Mouse (Mus musculus) cortical plate, adult 2 months (tissue): ENCODE results near the gene Aacs.

Source experiments
- CTCF ChIP-seq: fragments of 200-500 bp; IDR thresholded peaks from 2 replicates; pipeline ENCODE4 v1.5.1; 2011; ENCODE audit warnings: mild to moderate bottlenecking, control low read depth, low read length; ENCODE audit not compliant: insufficient read depth; ENCODE audit errors: extremely low read depth
- POLR2A ChIP-seq: fragments of 200-500 bp; IDR thresholded peaks from 2 replicates; pipeline ENCODE4 v1.6.1; 2011; ENCODE audit warnings: mild to moderate bottlenecking, low read length, control low read depth; ENCODE audit not compliant: insufficient read depth; ENCODE audit errors: extremely low read depth

DNA sequence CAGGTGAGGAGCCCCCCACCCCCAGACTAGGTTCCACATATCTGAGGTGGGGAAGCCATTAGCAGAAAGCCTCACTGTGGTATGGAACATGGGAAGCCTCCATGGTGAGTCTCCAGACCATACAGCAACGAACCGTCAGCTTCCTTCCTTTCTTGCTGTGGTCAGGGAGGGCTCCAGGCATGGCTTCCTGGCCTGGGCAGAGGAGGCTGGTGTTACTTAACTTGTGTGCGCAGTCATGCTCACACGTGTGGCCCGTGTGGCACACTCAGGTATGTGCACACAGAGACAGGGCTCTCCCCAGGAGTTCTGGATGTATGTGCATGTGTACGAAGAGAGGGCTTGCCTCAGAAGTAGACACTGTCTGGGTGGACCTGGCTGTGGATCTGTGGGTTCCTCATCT is 28.0 kb downstream of the Aacs start:
- no peak for TF ChIP-seq CTCF
- no peak for TF ChIP-seq POLR2A
